Mouse (Mus musculus) MEL (cell line): ENCODE measurements around the gene Zfpl1. TPM values are rescaled to one million over a fixed set of nuclear protein-coding genes. Genes with fewer than 3 reads are reported as not detected.

Experiments
- DNase-seq: peaks from one replicate; pipeline ENCODE4 v3.0.0; 2011; ENCODE audit warnings: low read depth, low spot score
- H3K27ac ChIP-seq: 2 replicates; pipeline ENCODE4 v1.5.1; 2012; ENCODE audit warnings: low read depth, mild to moderate bottlenecking, control low read depth, low read length, moderate library complexity; ENCODE audit not compliant: control insufficient read depth
- H3K27me3 ChIP-seq, 2 experiments: fragments of 150-350 bp in 1 of 2; sonication (generic) in 1 of 2; 2 replicates each; pipeline ENCODE4 v1.6.1; 2012; ENCODE audit warnings: low read length in 2 of 2, mild to moderate bottlenecking in 2 of 2, improper control_type of control experiment in 1 of 2, moderate library complexity in 1 of 2; ENCODE audit not compliant: insufficient read depth in 2 of 2, control insufficient read depth in 1 of 2
- H3K36me3 ChIP-seq, 2 experiments: 2 replicates each; pipeline ENCODE4 v1.6.1; 2012 to 2014; ENCODE audit warnings: low read length in 2 of 2, improper control_type of control experiment in 1 of 2, inconsistent platforms in 1 of 2, mild to moderate bottlenecking in 1 of 2; ENCODE audit not compliant: insufficient read depth in 2 of 2, control insufficient read depth in 1 of 2
- H3K4me1 ChIP-seq, 2 experiments: fragments of 150-350 bp in 1 of 2; sonication (generic) in 1 of 2; 2 replicates each; pipeline ENCODE4 v1.6.1; 2012; ENCODE audit warnings: low read length in 2 of 2, improper control_type of control experiment in 1 of 2, mild to moderate bottlenecking in 1 of 2; ENCODE audit not compliant: insufficient read depth in 2 of 2, control insufficient read depth in 1 of 2
- H3K4me3 ChIP-seq, 2 experiments: fragments of 150-350 bp in 1 of 2; sonication (generic) in 1 of 2; 2 replicates each; pipeline ENCODE4 v1.5.1; 2012; ENCODE audit warnings: low read depth in 2 of 2, low read length in 2 of 2, mild to moderate bottlenecking in 2 of 2, moderate library complexity in 2 of 2, control low read depth in 1 of 2, improper control_type of control experiment in 1 of 2; ENCODE audit not compliant: control insufficient read depth in 1 of 2, insufficient read depth in 1 of 2
- H3K79me2 ChIP-seq: 2 replicates; pipeline ENCODE4 v1.6.1; 2012; ENCODE audit warnings: mild to moderate bottlenecking, low read length, moderate library complexity; ENCODE audit not compliant: control insufficient read depth, poor library complexity, insufficient read depth
- H3K9ac ChIP-seq: 2 replicates; pipeline ENCODE4 v1.6.1; 2012; ENCODE audit warnings: low read depth, mild to moderate bottlenecking, control low read depth, low read length, moderate library complexity; ENCODE audit not compliant: control insufficient read depth, poor library complexity, severe bottlenecking
- H3K9me3 ChIP-seq: fragments of 150-350 bp; sonication (generic); replicated peaks from 2 replicates; pipeline ENCODE4 v1.6.1; 2012; ENCODE audit warnings: mild to moderate bottlenecking, low read length, improper control_type of control experiment, moderate library complexity; ENCODE audit not compliant: insufficient read depth
- BHLHE40 ChIP-seq: IDR thresholded peaks from 2 replicates; pipeline ENCODE4 v1.6.1; 2012; ENCODE audit warnings: low read depth, mild to moderate bottlenecking, inconsistent platforms, low read length, improper control_type of control experiment, borderline replicate concordance
- CHD2 ChIP-seq: IDR thresholded peaks from 2 replicates; pipeline ENCODE4 v1.6.1; 2011; ENCODE audit warnings: low read length, improper control_type of control experiment
- CTCF ChIP-seq, 3 experiments: IDR thresholded peaks in 2 of 3; conservative IDR thresholded peaks in 1 of 3; 2 replicates each; pipeline ENCODE4 v1.5.1; 2011 to 2012; ENCODE audit warnings: low read length in 3 of 3, low read depth in 2 of 3, mild to moderate bottlenecking in 2 of 3, improper control_type of control experiment in 1 of 3, inconsistent platforms in 1 of 3, mixed read lengths in 1 of 3, moderate library complexity in 1 of 3; ENCODE audit not compliant: control insufficient read depth in 1 of 3, insufficient read depth in 1 of 3, poor library complexity in 1 of 3, severe bottlenecking in 1 of 3
- E2F4 ChIP-seq: IDR thresholded peaks from 2 replicates; pipeline ENCODE4 v1.6.1; 2011; ENCODE audit warnings: low read depth, low read length, improper control_type of control experiment, borderline replicate concordance
- ELF1 ChIP-seq: IDR thresholded peaks from 2 replicates; pipeline ENCODE4 v1.6.1; 2014; ENCODE audit warnings: low read depth, mild to moderate bottlenecking, inconsistent platforms, low read length, improper control_type of control experiment, moderate library complexity
- EP300 ChIP-seq, 2 experiments: IDR thresholded peaks; 2 replicates each; pipeline ENCODE4 v1.6.1; 2011; ENCODE audit warnings: improper control_type of control experiment in 2 of 2, low read length in 2 of 2, low read depth in 1 of 2, mild to moderate bottlenecking in 1 of 2
- GABPA ChIP-seq: IDR thresholded peaks from 2 replicates; pipeline ENCODE4 v1.6.1; 2012; ENCODE audit warnings: low read depth, mild to moderate bottlenecking, inconsistent platforms, low read length, improper control_type of control experiment, moderate library complexity
- GATA1 ChIP-seq: IDR thresholded peaks from 2 replicates; pipeline ENCODE4 v1.6.1; 2011; ENCODE audit warnings: low read depth, low read length, improper control_type of control experiment
- MEF2A ChIP-seq: IDR thresholded peaks from 2 replicates; pipeline ENCODE4 v1.6.1; 2014; ENCODE audit warnings: low read depth, mild to moderate bottlenecking, inconsistent platforms, low read length, improper control_type of control experiment; ENCODE audit not compliant: poor library complexity, insufficient replicate concordance, severe bottlenecking; ENCODE audit errors: extremely low read depth
- MXI1 ChIP-seq: IDR thresholded peaks from 2 replicates; pipeline ENCODE4 v1.6.1; 2011; ENCODE audit warnings: mild to moderate bottlenecking, low read depth, low read length, improper control_type of control experiment
- MYB ChIP-seq: IDR thresholded peaks from 2 replicates; pipeline ENCODE4 v1.6.1; 2011; ENCODE audit warnings: mild to moderate bottlenecking, low read depth, low read length, improper control_type of control experiment
- NRF1 ChIP-seq: IDR thresholded peaks from 2 replicates; pipeline ENCODE4 v1.6.1; 2014; ENCODE audit warnings: low read depth, mild to moderate bottlenecking, inconsistent platforms, low read length, improper control_type of control experiment, moderate library complexity; ENCODE audit not compliant: poor library complexity, insufficient read depth, severe bottlenecking
- POLR2AphosphoS5 ChIP-seq: IDR thresholded peaks from 2 replicates; pipeline ENCODE4 v1.6.1; 2012; ENCODE audit warnings: low read depth, borderline replicate concordance, mild to moderate bottlenecking, inconsistent platforms, low read length, moderate library complexity, mixed read lengths
- RAD21 ChIP-seq: IDR thresholded peaks from 2 replicates; pipeline ENCODE4 v1.6.1; 2011; ENCODE audit warnings: mild to moderate bottlenecking, low read depth, low read length, improper control_type of control experiment
- SIN3A ChIP-seq: IDR thresholded peaks from 2 replicates; pipeline ENCODE4 v1.6.1; 2012; ENCODE audit warnings: low read length, improper control_type of control experiment, inconsistent platforms
- ZC3H11A ChIP-seq: IDR thresholded peaks from 2 replicates; pipeline ENCODE4 v1.6.1; 2012; ENCODE audit warnings: low read depth, mild to moderate bottlenecking, inconsistent platforms, low read length, improper control_type of control experiment
- ZKSCAN1 ChIP-seq: IDR thresholded peaks from 2 replicates; pipeline ENCODE4 v1.6.1; 2012; ENCODE audit warnings: low read depth, mild to moderate bottlenecking, inconsistent platforms, low read length, improper control_type of control experiment, moderate library complexity
- polyA plus RNA-seq, 2 experiments: library from polyadenylated mRNA; stranded (reverse) in 1 of 2; unstranded in 1 of 2; fragments of >175 nt in 1 of 2; fragments of >200 nt in 1 of 2; gene quantifications; 2 replicates each; pipeline versions ENCODE4 v1.2.1 to v1.2.4; 2012; ENCODE audit warnings: low replicate concordance in 2 of 2, low read depth in 1 of 2; ENCODE audit not compliant: insufficient read length in 2 of 2, insufficient read depth in 1 of 2, missing spikeins in 1 of 2
- total RNA-seq: library from RNA; depleted of rRNA; stranded (reverse); fragments of 300-350 nt; gene quantifications from 2 replicates; pipeline ENCODE4 v1.2.3, GENCODE M21; 2012

Zfpl1 gene
- total and polyA plus RNA-seq, 3 experiments, result 40.1 to 56.4 TPM; not detected in 1

DNA sequence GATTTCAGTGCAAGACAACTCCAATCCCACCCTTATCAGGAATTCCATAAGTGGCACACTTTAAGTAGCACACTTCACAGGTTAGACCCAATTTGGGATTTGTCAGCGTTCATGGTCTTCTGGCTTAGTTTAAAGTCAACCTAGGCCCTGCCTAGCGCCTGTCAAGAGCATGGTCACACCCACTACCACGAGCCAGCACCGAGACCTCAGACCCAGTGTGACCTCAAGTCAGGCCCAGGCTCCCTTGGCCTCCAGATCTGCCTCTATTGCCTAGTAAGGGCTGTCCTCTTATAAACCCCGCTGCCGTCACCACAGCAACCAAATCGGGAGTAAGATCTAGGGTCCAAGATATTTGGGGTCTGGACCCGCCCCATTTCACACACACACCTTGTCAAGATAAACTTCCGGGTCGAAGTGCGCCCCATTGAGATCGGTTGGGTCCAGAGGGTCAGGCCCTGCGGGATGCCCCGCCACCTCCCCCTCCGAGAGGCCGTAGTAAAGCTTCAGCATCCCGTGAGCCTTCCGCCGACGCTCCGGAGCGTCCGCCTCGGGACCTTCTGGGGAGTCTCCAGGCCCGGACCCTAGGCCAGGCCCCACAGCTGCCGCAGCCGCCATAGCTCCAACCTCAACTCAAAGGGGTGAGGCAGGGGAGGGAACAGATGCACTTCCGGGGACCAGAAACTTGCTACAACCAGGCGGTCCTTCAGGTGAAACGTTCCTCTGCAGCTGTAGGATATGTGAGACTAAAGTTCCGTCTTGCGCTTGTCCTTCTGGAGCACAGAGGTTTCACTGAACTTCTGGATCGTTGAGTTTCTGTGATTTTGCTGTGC lies 8.0 kb downstream of the Zfpl1 start, which contains the start of gene Vps51 (continued):
- TF ChIP-seq POLR2AphosphoS5 (no peak), MXI1 (peak; percentile 94), GATA1 (peak; percentile 17; the same call in 1 of the 2 replicates), NRF1 (no peak), RAD21 (no peak), CTCF (IDR thresholded peaks at IDR 0.05 in 2 of 3, conservative IDR thresholded peaks at IDR 0.05 in 1 of 3; ENCODE audit: control insufficient read depth in 1 of 3, insufficient read depth in 1 of 3, low read depth in 2 of 3, low read length in 3 of 3, poor library complexity in 1 of 3, severe bottlenecking in 1 of 3) (no peak; a peak in 1 of 6 replicates), GABPA (no peak), MEF2A (0 out of 2 replicates have a peak, but pooled peaks have one; percentile 36), E2F4 (peak; percentile 67; the same call in 1 of the 2 replicates), ZKSCAN1 (no peak), EP300 (IDR thresholded peaks at IDR 0.05; ENCODE audit: low read depth in 1 of 2, low read length in 2 of 2) (peak in 1 of 2 experiments; percentile 41; a peak in 1 of 4 replicates), ZC3H11A (0 out of 2 replicates have a peak, but pooled peaks have one; percentile 2), ELF1 (peak; percentile 89), BHLHE40 (no peak)

DNA sequence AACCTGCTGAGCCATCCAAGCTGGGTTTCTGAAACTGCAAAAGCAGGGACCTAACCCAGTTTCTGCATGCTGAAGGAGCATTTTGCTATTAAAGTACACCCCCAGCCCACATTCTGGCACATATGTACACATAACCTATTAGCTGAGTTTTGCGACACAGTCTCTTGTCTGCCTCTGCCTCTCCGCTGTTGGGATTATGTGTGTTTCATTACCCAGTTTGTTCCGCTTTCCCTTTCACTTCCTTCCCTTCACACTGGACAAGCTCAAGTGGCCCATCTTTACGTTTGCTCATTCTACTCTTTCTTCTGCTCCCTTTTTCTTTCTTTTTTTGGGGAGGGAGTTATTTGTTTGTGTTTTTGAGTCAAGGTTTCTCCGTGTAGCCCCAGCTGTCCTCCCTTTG lies 10.9 kb downstream of the Zfpl1 start:
- Histone ChIP-seq H3K4me1 (peaks cover 0 to 7% of the 10 kb centered on the region in 2 experiments; a peak in 2 of 4 replicates), H3K4me3 (no peak overlapping the region), H3K36me3 (peaks cover 0 to 4% of the 10 kb centered on the region in 2 experiments; a peak in 1 of 4 replicates), H3K79me2 (peaks cover 12% of the 10 kb centered on the region), H3K9me3 (no peaks in the 10 kb centered on the region), H3K27me3 (no peaks in the 10 kb centered on the region), H3K9ac (no peak overlapping the region), H3K27ac (no peak overlapping the region)
- TF ChIP-seq ZKSCAN1 (no peak), MYB (no peak), CHD2 (no peak), SIN3A (no peak)
- no peak for DNase-seq
